Mouse (Mus musculus): ENCODE data around the gene Aspdh.

- no peak for TF ChIP-seq CTCF (IDR thresholded peaks at IDR 0.05; ENCODE audit: low read depth)
- TF ChIP-seq EP300 (optimal IDR thresholded peaks at IDR 0.05): no peak
Measured at GRCm38 (mm10) chr7:44441180-44441579, 24.0 kb upstream of the Aspdh start.
